Mouse (Mus musculus): Measurements from ENCODE around the gene Fcrl5. TPM values are rescaled to one million over a fixed set of nuclear protein-coding genes. Genes with fewer than 3 reads are reported as not detected.
A peak's percentile ranks its signal among the peaks of the same experiment; 100 is the strongest.

Fcrl5 gene
- polyA plus RNA-seq, 1 experiment from 2014 or later, result not detected

DNA sequence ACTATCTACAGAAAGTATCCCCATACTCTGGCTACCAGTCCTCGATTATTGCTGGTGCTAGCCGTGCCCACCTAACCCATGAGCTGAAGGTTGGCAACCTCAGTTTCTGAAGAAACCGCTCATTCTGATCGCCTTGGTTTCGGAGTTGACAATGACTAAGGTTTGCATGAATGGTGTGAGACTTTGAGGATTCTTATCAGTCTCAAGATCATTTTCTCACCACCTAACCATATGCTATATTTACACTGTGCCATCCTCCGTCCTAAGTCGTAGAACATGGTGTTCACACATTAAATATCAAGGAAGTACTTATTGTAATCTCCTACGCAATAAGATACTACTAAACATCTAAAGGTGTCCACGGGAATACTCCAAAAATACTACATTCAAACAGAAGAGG is 88.1 kb downstream of the Fcrl5 start:
- no peak overlapping the region for H3K9ac ChIP-seq
- ATAC-seq, result no peak
- no peak overlapping the region for H3K4me2 ChIP-seq (replicated peaks)
- no peak overlapping the region for H3K4me3 ChIP-seq (replicated peaks)
- H3K27ac ChIP-seq, result no peak overlapping the region
- H3K4me1 ChIP-seq (replicated peaks), result peaks cover 15% of the 10 kb centered on the region; the same call in 1 of the 2 replicates
- H3K36me3 ChIP-seq, result 0 out of 2 replicates have a peak, but pooled peaks cover 7% of the 10 kb centered on the region
- H3K9me3 ChIP-seq, result no peaks in the 10 kb centered on the region
- WGBS, result 91% methylated on average over 9 of the region's 9 CpGs
- no peaks in the 10 kb centered on the region for H3K27me3 ChIP-seq (replicated peaks)

- H3K36me3 ChIP-seq, result peaks cover 12% of the 10 kb centered on the region; the same call in 1 of the 2 replicates
- H3K27me3 ChIP-seq (replicated peaks), result no peaks in the 10 kb centered on the region
- H3K9me3 ChIP-seq, result no peaks in the 10 kb centered on the region
- H3K9ac ChIP-seq, result peak within 1 kb of the TSS; percentile 99
- WGBS, result 6% methylated on average over 49 of the region's 64 CpGs
- peaks cover 15% of the 10 kb centered on the region; the same call in 1 of the 2 replicates for H3K4me1 ChIP-seq (replicated peaks)
- H3K4me3 ChIP-seq (replicated peaks), result peak within 1 kb of the TSS; percentile 97
- peak within 1 kb of the TSS; percentile 85 for H3K4me2 ChIP-seq (replicated peaks)
- H3K27ac ChIP-seq, result peak within 1 kb of the TSS; percentile 89
- peak; percentile 98 for ATAC-seq
Measured at GRCm38 (mm10) chr3:87525043-87525836, 89.7 kb downstream of the Fcrl5 start, which contains the start of gene Etv3. TSS of gene Etv3 (plus strand) at chr3:87525407.

- Histone ChIP-seq H3K9me3 (no peaks in the 10 kb centered on the region), H3K27ac (peak overlapping the region; percentile 89), H3K9ac (peak overlapping the region; percentile 99), H3K4me3 (replicated peaks) (peak overlapping the region; percentile 97), H3K4me2 (replicated peaks) (peak overlapping the region; percentile 85), H3K27me3 (replicated peaks) (no peaks in the 10 kb centered on the region), H3K36me3 (peaks cover 15% of the 10 kb centered on the region; the same call in 1 of the 2 replicates), H3K4me1 (replicated peaks) (peaks cover 15% of the 10 kb centered on the region; the same call in 1 of the 2 replicates)
- WGBS, result 3% methylated on average over 27 of the region's 27 CpGs
- ATAC-seq, result peak; percentile 71
Measured at GRCm38 (mm10) chr3:87525837-87526570, 90.4 kb downstream of the Fcrl5 start.

- Histone ChIP-seq H3K4me3 (replicated peaks) (no peak overlapping the region), H3K4me1 (replicated peaks) (peaks cover 15% of the 10 kb centered on the region; the same call in 1 of the 2 replicates), H3K27me3 (replicated peaks) (no peaks in the 10 kb centered on the region), H3K4me2 (replicated peaks) (no peak overlapping the region; the same call in 1 of the 2 replicates), H3K9me3 (no peaks in the 10 kb centered on the region), H3K9ac (no peak overlapping the region), H3K27ac (no peak overlapping the region), H3K36me3 (peaks cover 15% of the 10 kb centered on the region; the same call in 1 of the 2 replicates)
- 81% methylated on average over 12 of the region's 12 CpGs for WGBS
- no peak for ATAC-seq
Measured at GRCm38 (mm10) chr3:87527139-87527538, 91.6 kb downstream of the Fcrl5 start.

GRCm38 (mm10) chr3:87528021-87528420 is 92.4 kb downstream of the Fcrl5 start:
- no peak for ATAC-seq
- no peak overlapping the region for H3K9ac ChIP-seq
- H3K4me2 ChIP-seq (replicated peaks), result no peak overlapping the region

GRCm38 (mm10) chr3:87528841-87529240 is 93.3 kb downstream of the Fcrl5 start:
- Histone ChIP-seq H3K9me3 (no peaks in the 10 kb centered on the region), H3K4me1 (replicated peaks) (peaks cover 15% of the 10 kb centered on the region; the same call in 1 of the 2 replicates), H3K27me3 (replicated peaks) (no peaks in the 10 kb centered on the region), H3K4me2 (replicated peaks) (no peak overlapping the region), H3K9ac (no peak overlapping the region), H3K36me3 (peaks cover 22% of the 10 kb centered on the region), H3K27ac (no peak overlapping the region), H3K4me3 (replicated peaks) (no peak overlapping the region)
- ATAC-seq, result no peak
- WGBS, result 95% methylated on average over 8 of the region's 8 CpGs

More at GRCm38 (mm10) chr3:87528021-87528420, 92.4 kb downstream of the Fcrl5 start:
- 87% methylated on average over 8 of the region's 8 CpGs for WGBS
- no peak overlapping the region for H3K27ac ChIP-seq
- H3K4me3 ChIP-seq (replicated peaks), result no peak overlapping the region
- peaks cover 15% of the 10 kb centered on the region; the same call in 1 of the 2 replicates for H3K4me1 ChIP-seq (replicated peaks)
- peaks cover 19% of the 10 kb centered on the region for H3K36me3 ChIP-seq
- no peaks in the 10 kb centered on the region for H3K27me3 ChIP-seq (replicated peaks)
- H3K9me3 ChIP-seq, result no peaks in the 10 kb centered on the region

DNA sequence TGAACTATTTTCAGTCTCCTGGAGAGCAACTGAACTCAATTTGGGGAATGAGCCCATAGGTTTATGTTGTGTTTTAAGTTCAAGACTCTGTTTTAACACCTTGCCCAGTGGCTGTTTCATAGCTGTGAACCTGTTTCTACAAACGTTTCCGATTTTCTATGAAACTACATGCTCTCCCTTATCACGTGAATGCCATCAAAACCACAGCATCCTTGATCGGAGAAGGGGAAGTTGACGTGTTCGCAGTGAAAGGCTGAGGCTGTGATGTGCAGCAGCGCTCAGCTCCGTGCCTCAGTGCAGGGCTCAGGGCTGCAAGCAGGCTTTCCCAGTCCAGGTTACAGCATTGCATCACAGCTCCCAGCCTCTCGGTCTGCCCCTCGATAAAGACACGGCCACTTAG is 94.0 kb downstream of the Fcrl5 start:
- H3K4me2 ChIP-seq (replicated peaks), result no peak overlapping the region
- no peak overlapping the region for H3K27ac ChIP-seq
- 88% methylated on average over 11 of the region's 11 CpGs for WGBS
- H3K4me1 ChIP-seq (replicated peaks), result peaks cover 15% of the 10 kb centered on the region; the same call in 1 of the 2 replicates
- no peak for ATAC-seq
- no peaks in the 10 kb centered on the region for H3K27me3 ChIP-seq (replicated peaks)
- no peak overlapping the region for H3K4me3 ChIP-seq (replicated peaks)
- peaks cover 22% of the 10 kb centered on the region for H3K36me3 ChIP-seq
- H3K9me3 ChIP-seq, result no peaks in the 10 kb centered on the region
- H3K9ac ChIP-seq, result no peak overlapping the region

GRCm38 (mm10) chr3:87530234-87530633 is 94.7 kb downstream of the Fcrl5 start:
- no peak overlapping the region for H3K27ac ChIP-seq
- 87% methylated on average over 3 of the region's 3 CpGs for whole genome bisulfite sequencing
- H3K9me3 ChIP-seq, result no peaks in the 10 kb centered on the region
- ATAC-seq, result no peak
- no peaks in the 10 kb centered on the region for H3K27me3 ChIP-seq (replicated peaks)
- H3K4me1 ChIP-seq (replicated peaks), result peaks cover 12% of the 10 kb centered on the region; the same call in 1 of the 2 replicates
- H3K4me2 ChIP-seq (replicated peaks), result no peak overlapping the region
- peaks cover 28% of the 10 kb centered on the region for H3K36me3 ChIP-seq
- H3K9ac ChIP-seq, result no peak overlapping the region
- no peak overlapping the region for H3K4me3 ChIP-seq (replicated peaks)

GRCm38 (mm10) chr3:87533667-87534378 is 98.2 kb downstream of the Fcrl5 start:
- ATAC-seq, result no peak
- Histone ChIP-seq H3K9me3 (no peaks in the 10 kb centered on the region), H3K27ac (no peak overlapping the region), H3K4me1 (replicated peaks) (0 out of 2 replicates have a peak, but pooled peaks cover 2% of the 10 kb centered on the region), H3K4me2 (replicated peaks) (no peak overlapping the region), H3K36me3 (peaks cover 38% of the 10 kb centered on the region), H3K9ac (no peak overlapping the region), H3K27me3 (replicated peaks) (no peaks in the 10 kb centered on the region), H3K4me3 (replicated peaks) (no peak overlapping the region)
- 83% methylated on average over 7 of the region's 7 CpGs for WGBS

- WGBS, result 74% methylated on average over 10 of the region's 10 CpGs
- no peak for ATAC-seq
- H3K9me3 ChIP-seq, result no peaks in the 10 kb centered on the region
- H3K4me3 ChIP-seq (replicated peaks), result no peak overlapping the region
- H3K4me2 ChIP-seq (replicated peaks), result no peak overlapping the region
- H3K36me3 ChIP-seq, result peaks cover 25% of the 10 kb centered on the region
- no peak overlapping the region for H3K9ac ChIP-seq
- no peaks in the 10 kb centered on the region for H3K27me3 ChIP-seq (replicated peaks)
- 0 out of 2 replicates have a peak, but pooled peaks cover 6% of the 10 kb centered on the region for H3K4me1 ChIP-seq (replicated peaks)
- no peak overlapping the region for H3K27ac ChIP-seq
Measured at GRCm38 (mm10) chr3:87538034-87538433, 102.5 kb downstream of the Fcrl5 start.

DNA sequence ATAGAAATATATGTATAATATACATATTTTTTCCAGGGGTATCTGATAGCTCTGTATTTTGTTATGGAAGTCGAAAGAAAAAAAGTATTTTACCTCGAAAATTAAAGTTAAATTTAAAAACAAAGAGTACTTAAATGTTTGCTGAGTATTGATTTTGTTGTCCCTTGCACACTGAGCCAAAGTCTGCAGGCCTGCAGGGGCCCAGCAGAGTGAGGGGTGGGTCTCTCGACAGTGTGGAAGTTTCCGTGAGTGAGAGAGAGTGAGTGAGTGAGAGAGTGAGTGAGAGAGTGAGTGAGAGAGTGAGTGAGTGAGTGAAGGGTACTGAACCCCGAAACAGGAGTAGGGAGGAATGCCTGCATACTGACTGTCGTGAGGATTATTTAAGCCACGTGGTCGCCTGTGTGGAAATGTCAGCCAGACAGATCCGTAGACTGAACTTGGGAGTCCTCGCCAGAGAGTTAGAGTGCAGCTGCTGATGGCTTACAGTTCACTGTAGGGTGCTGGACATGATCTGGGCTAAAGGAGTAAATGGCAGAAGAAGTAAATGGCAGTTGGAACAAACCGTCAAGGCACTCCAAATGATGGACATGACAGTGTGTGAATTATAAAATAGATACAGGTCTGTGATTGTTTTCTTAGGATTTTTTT is 104.6 kb downstream of the Fcrl5 start:
- ATAC-seq, result no peak
- no peak overlapping the region for H3K9ac ChIP-seq
- WGBS, result 68% methylated on average over 11 of the region's 11 CpGs

More for the DNA sequence above, 104.6 kb downstream of the Fcrl5 start:
- no peak overlapping the region for H3K4me2 ChIP-seq (replicated peaks)
- H3K27ac ChIP-seq, result no peak overlapping the region
- H3K4me3 ChIP-seq (replicated peaks), result no peak overlapping the region
- no peaks in the 10 kb centered on the region for H3K9me3 ChIP-seq
- no peaks in the 10 kb centered on the region for H3K27me3 ChIP-seq (replicated peaks)
- H3K36me3 ChIP-seq, result peaks cover 18% of the 10 kb centered on the region
- 0 out of 2 replicates have a peak, but pooled peaks cover 6% of the 10 kb centered on the region for H3K4me1 ChIP-seq (replicated peaks)

Data from intestine, embryonic 15.5 days (tissue).